Mouse (Mus musculus) skeletal muscle tissue, adult 2 months (tissue): Measurements from ENCODE around the gene Myg1.

Experiments
- DNase-seq: peaks from one replicate; pipeline ENCODE4 v3.0.0-alpha.2; 2012; ENCODE audit warnings: low read depth, low spot score

Myg1 gene

GRCm38 (mm10) chr15:102383671-102384070 lies 52.2 kb downstream of the Myg1 start:
- DNase-seq = no peak

GRCm38 (mm10) chr15:102386640-102387039 lies 55.1 kb downstream of the Myg1 start:
- DNase-seq = no peak
